Mouse (Mus musculus) kidney, adult 18-20 months (tissue): Measurements from ENCODE around the gene Tmem51.

Source experiments
- DNase-seq: peaks from one replicate; pipeline ENCODE4 v3.0.0; 2021

The Tmem51 gene

GRCm38 (mm10) chr4:142084131-142084899, at the start of gene Tmem51:
TSS of gene Tmem51 (minus strand) at chr4:142084304.
- DNase-seq = peak; percentile 86

DNA sequence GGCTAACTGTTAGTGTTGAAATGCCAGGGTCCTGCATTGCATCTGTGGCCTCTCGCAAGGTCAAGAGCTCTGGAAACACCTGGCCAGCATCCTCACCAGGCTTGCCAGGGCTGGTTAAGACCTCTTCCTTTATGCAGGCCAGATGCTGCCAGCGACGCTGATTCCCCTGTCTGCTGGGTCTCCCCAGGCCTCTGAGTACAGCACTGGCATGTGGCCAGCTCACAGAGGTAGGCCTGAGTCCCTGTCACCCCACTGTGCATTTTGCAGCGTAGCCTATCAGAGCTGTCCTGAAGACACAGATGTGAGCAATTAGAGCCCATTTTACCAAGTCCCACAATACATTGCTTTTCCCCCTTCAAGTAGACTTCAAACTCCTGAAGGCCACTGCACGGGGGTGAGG, 46.1 kb upstream of the Tmem51 start:
- DNase-seq = no peak

DNA sequence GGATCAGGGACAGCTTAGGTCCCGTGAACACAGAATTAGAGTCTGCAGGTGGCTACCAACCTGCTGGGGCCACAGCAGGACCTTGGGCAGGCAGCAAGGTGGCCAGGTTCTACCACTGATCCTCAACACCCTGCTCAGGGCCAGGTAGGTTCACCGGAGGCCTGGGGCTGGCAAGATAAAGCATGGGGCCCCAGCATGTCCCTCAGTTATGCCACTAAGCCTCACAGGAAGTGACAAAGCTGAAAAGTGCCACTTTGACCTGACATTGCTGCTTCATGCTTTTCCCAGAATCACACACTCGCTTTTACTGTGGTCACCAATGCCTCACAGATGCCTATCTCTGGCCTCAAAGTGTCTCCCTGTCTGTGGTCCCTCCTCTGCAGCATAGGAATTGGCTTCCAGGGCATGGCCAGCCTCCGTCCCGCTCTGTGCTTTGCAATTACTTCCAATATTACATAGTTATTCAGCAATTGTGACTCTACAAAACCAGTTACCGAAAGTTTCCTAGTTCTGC, 43.2 kb upstream of the Tmem51 start:
- no peak for DNase-seq

DNA sequence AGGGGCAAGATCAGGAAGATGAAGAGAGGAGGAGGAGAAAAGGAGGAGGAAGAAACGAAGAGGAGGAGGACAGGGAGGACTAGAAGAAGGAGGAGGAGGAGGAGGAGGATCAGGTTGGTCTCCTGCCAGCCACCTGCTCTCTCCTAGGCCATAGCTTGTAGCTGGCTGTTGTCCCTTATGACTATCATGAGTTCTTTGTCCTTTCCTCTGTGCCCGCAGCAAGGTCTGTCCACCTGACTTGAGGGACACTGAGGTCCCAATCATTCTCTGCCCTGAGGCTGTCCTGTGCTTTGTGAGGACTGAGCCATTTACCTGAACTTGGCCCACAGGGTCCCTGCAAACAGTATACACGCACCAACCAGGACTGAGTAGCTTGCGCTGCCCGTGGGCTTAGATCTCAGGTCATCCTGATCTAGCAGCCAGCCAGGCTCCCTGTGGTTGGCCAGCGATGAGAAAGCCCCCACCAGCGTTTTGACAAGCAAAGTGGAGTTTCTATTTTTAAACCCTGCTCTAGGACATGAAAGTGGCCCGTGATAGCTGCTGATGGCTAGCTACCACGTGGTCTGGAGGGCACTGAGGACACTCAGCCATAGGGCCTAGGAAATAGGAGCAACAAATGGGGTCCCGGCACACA, 42.7 kb upstream of the Tmem51 start:
- DNase-seq = peak; percentile 24

GRCm38 (mm10) chr4:142121164-142121563, 37.1 kb upstream of the Tmem51 start:
- DNase-seq = no peak

DNA sequence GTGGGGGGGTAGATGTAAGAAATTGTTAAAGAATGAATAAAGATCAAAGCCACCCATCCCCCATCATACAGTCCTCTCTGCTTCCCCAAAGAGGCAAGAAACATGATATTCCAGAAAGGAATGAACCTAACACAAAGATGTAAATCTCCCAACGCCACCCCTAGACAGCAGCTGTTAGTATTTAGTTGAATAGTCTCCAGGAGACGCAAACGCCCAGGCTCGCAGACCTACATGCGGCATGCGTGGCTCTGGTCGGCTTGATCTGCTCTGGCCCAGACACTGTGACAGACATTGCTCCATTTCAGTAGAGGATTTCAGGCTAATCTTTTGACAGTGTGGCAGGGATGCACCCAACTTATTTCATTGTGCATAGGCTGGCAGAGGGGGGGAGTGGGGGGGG, 34.4 kb upstream of the Tmem51 start:
- no peak for DNase-seq

DNA sequence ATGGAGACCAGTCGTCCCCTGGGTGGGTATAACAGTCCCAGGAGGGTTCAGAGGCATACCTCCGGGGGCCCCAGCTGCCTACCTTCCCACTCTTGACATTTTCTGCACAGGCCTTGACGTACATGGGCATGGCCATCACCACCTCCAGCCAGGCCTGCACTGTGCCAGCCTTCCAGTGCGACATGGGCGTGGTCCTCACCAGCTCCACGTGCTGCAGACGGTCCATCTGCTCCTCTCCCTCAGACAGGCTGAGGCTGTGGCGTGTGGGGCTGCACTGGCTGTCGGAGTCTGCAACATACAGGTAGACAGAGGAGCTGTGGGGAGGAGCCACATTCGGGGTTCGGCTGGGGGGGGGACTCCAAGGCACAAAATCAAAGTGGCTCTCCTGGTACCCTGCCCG, 33.9 kb upstream of the Tmem51 start:
- DNase-seq = no peak

GRCm38 (mm10) chr4:142113306-142113705, 29.2 kb upstream of the Tmem51 start:
- DNase-seq = peak; percentile 56

DNA sequence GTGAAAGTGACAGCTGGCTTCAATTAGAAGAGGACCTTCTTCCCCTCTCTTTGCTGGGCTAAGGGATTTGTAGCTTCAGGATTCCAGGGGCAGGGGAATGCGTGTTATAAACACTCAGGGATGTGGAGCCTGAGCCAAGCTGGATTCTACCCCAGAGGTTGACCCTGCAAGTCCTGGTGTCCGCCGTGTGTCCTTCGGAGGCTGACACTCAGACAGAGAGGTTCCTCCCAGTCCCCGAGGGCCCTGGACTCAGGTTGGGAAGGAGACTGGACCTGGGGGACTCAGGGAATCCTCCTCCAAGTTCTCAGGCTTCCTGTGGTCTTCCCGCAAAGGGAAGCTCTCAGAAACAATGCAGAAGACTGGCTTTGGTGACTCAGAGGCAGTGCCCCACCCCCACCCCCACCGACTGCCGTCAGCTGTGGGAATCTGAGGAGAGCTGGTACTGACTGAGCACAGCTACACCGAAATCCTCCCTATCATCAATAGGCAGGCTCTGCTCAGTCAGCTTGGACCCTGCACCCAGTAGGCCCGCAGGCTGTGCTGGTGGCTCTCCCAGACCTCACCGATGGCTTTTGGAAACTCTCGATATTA, 19.1 kb upstream of the Tmem51 start:
- DNase-seq = no peak

DNA sequence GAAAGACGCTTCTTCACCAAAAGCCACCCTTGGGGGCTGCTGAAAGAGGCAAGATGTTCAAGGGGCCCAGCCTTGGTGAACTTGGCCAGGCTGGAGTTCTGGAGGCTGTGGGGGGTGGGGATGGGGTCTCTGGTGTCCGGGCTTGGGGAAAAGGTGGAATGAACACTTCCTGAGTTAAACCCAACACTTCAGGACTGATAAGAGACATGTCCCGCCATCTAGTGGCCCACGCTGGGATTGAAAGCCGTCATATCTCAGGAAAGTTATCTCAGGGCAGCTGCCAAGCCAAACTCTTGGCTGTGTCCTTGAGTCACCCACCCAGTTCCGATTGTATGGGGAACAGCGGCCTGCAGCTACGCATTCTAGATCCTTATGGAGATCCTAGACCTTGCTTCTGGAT, 14.2 kb upstream of the Tmem51 start:
- peak; percentile 92 for DNase-seq

- DNase-seq = peak; percentile 63
These were observed 13.8 kb upstream of the Tmem51 start for GRCm38 (mm10) chr4:142097871-142098270.

DNA sequence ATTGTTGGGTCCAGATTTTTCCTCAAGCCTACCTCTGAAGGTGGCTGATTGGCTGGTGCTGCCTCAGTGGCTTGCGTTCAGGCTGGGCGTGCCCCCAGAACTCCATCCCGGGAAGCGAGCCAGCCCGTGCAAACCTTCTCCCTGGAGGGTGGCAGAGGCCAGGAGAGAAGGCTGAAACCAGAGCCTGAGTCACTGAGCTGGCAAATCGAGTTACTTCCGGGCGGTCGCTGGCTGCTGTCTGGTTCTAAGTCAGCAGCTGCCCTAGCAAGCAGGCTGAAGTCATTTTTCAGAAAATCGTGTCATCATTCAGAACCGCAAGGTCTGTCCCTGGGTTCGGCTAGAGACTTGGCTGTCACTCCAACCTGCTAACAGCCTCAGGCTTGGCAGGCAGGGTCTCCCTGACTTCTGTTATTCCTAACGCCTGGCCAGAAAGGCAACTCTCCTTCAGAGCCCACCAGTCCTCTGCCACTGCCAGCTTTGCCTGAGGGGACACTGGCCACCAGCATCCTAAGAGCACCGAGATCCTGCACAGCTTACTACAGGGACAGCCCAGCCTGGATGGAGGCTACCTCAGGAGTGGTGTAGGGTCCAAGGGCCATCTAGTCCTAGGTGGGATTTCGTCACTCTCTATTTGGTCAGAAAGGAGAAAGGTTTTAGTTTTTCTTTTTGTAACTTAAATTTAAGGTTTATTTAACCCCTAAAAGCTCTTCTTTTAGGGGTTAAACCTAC, 11.6 kb upstream of the Tmem51 start:
- DNase-seq = peak; percentile 76

- no peak for DNase-seq
These were observed 10.3 kb upstream of the Tmem51 start for GRCm38 (mm10) chr4:142094386-142094785.

GRCm38 (mm10) chr4:142091100-142091499, 7.0 kb upstream of the Tmem51 start:
- DNase-seq = no peak

- DNase-seq = no peak
These were observed 5.9 kb upstream of the Tmem51 start for GRCm38 (mm10) chr4:142089966-142090365.

- no peak for DNase-seq
These were observed 4.7 kb upstream of the Tmem51 start for GRCm38 (mm10) chr4:142088836-142089235.

- DNase-seq = no peak
These were observed 4.3 kb upstream of the Tmem51 start for GRCm38 (mm10) chr4:142088409-142088808.

DNA sequence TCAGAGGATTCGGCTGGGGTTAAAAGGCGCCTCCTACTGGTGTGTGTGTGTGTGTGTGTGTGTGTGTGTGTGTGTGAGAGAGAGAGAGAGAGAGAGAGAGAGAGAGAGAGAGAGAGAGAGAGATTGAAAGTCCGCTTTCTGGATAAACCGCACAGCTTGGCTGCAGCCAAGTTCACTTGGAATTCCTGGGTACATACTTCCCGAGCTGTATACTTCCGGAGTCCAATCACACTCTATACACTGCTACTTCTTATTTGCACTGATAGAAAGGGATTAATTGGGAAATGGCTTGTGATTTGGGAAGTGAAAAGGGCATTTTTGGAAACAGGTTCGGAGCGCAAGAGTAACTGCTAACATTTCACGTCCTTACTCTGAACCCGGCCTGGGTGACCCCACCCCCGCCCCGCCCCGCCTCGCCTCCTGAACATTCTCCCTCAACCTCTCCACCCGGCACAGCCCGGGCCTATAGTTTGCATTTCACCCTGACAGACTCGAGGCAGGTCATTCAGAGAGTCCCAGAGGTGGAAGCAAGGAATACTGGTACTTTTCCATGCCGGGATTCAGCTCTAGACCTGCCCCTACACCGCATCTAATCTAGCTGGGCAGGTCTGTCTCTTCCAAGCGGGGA, 946 bp upstream of the Tmem51 start:
- DNase-seq = peak; percentile 62

DNA sequence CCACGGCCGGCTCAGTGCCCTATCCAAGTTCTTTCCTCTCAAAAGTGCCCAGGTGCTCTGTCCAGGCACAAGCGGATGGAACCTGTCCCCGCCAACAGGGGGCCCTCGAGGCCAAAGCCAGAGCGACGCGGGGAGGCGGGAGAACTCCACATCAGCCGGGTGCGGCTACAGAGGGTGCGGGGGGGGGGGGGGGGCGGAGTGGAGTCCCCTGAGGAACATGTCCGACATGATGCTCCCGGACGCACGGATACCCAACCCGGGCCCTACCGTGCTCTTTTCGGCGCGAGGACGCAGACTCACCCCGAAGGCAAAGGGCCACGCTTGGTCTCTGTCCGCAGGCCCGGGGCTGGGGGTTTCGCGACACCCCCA, 358 bp downstream of the Tmem51 start:
- peak; percentile 86 for DNase-seq

DNA sequence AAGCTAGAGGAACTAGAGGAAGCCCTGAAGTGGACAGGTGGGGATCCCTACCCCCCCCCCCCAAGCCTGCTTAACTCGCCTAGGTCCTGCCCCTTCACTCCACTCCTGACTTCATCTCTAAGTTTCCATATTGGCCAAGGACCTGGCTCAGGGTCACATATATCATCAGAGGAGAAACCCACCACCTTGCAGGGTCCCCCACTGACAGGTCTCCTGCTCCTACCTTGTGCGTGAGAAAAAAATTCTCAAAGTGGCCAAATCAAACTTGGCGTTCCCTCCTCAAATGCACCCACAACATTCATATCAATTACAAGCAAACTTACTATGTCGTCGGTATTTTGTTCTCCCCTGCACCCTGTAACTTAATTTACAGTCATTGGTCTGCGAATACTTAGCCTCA, 911 bp downstream of the Tmem51 start:
- no peak for DNase-seq

GRCm38 (mm10) chr4:142082703-142083102, 1.4 kb downstream of the Tmem51 start:
- DNase-seq = no peak

GRCm38 (mm10) chr4:142081631-142082283, 2.3 kb downstream of the Tmem51 start:
- DNase-seq = peak; percentile 72
